Mouse (Mus musculus) C2C12 (cell line): Measurements from ENCODE around the gene Oxld1. TPM values are rescaled to one million over a fixed set of nuclear protein-coding genes. Genes with fewer than 3 reads are reported as not detected.
A peak's percentile ranks its signal among the peaks of the same experiment; 100 is the strongest.

Experiments used
- H3K27me3 ChIP-seq: one replicate; pipeline ENCODE4 v1.6.1; 2011; ENCODE audit not compliant: control insufficient read depth, insufficient read depth, insufficient read length
- H3K36me3 ChIP-seq: one replicate; pipeline ENCODE4 v1.6.1; 2011; ENCODE audit not compliant: control insufficient read depth, insufficient read depth
- H3K4me3 ChIP-seq: one replicate; pipeline ENCODE4 v1.5.1; 2011; ENCODE audit warnings: mild to moderate bottlenecking, control low read depth; ENCODE audit not compliant: poor library complexity, insufficient read depth, severe bottlenecking
- H3K79me2 ChIP-seq: one replicate; pipeline ENCODE4 v1.6.1; 2011; ENCODE audit not compliant: control insufficient read depth, insufficient read depth
- H3K79me3 ChIP-seq: one replicate; pipeline ENCODE4 v1.6.1; 2011; ENCODE audit warnings: low read depth, control low read depth
- H3ac ChIP-seq: one replicate; pipeline ENCODE3; 2011; ENCODE audit warnings: low read depth; ENCODE audit not compliant: control insufficient read depth, insufficient read length
- CEBPB ChIP-seq: IDR thresholded peaks from one replicate; pipeline ENCODE4 v1.6.1; 2011; ENCODE audit warnings: low read depth, mild to moderate bottlenecking, control low read depth, moderate library complexity
- CTCF ChIP-seq: IDR thresholded peaks from one replicate; pipeline ENCODE4 v1.5.1; 2011; ENCODE audit not compliant: control insufficient read depth, insufficient read depth, insufficient read length
- FOSL1 ChIP-seq: IDR thresholded peaks from one replicate; pipeline ENCODE4 v1.8.0; 2011; ENCODE audit warnings: mild to moderate bottlenecking, low read length; ENCODE audit not compliant: poor library complexity, insufficient read depth, severe bottlenecking
- MAX ChIP-seq: IDR thresholded peaks from one replicate; pipeline ENCODE4 v1.6.1; 2011; ENCODE audit warnings: mild to moderate bottlenecking, control low read depth
- MYOD1 ChIP-seq: IDR thresholded peaks from one replicate; pipeline ENCODE4 v1.6.1; 2011; ENCODE audit warnings: low read depth; ENCODE audit not compliant: control insufficient read depth, insufficient read length
- MYOG ChIP-seq: IDR thresholded peaks from one replicate; pipeline ENCODE4 v1.6.1; 2011; ENCODE audit not compliant: control insufficient read depth, insufficient read length; ENCODE audit errors: extremely low read depth
- USF1 ChIP-seq: IDR thresholded peaks from one replicate; pipeline ENCODE4 v1.6.1; 2011; ENCODE audit warnings: low read depth, mild to moderate bottlenecking, control low read depth, moderate library complexity
- polyA plus RNA-seq: library from polyadenylated mRNA; unstranded; fragments of >200 nt; fragmentation: generic; extraction: Trizol; gene quantifications from one replicate; pipeline ENCODE4 v1.2.1, GENCODE M21; 2012; ENCODE audit warnings: missing spikeins

Oxld1 gene
- polyA plus RNA-seq, 1 experiment: 7.5 TPM

DNA sequence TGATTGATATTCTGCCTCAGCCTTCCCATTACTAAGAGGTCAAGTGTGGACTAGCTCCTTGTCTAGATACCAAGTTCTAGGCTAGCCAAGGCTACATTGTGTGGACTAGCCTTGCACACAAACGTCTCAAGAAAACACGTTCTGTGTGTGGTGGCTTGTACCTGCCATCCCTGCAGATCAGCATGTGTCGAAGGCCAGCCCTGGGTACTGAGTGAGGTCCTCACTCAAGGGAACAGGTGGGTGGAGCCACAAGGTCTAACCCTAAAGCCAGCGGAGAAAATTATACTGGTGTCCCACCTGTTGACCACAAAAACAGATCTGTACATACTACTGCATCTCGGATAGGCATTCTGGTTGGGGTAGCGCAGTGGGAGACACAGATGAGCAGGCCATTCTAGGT, 42.0 kb upstream of the Oxld1 start:
- no peak for TF ChIP-seq CEBPB
- no peak for TF ChIP-seq MYOG
- no peak for TF ChIP-seq FOSL1
- no peak for TF ChIP-seq USF1
- TF ChIP-seq CTCF: no peak
- TF ChIP-seq MYOD1: no peak
- TF ChIP-seq MAX: no peak
- peaks cover 38% of the 10 kb centered on the region for H3K36me3 ChIP-seq

GRCm38 (mm10) chr11:120498891-120499290, 41.0 kb upstream of the Oxld1 start:
- H3K36me3 ChIP-seq: peaks cover 47% of the 10 kb centered on the region
- no peak overlapping the region for H3K4me3 ChIP-seq
- TF ChIP-seq MYOG (no peak), CEBPB (no peak), MAX (no peak), USF1 (no peak), MYOD1 (no peak), CTCF (no peak), FOSL1 (no peak)
- peaks cover 2% of the 10 kb centered on the region for H3K79me3 ChIP-seq
- no peaks in the 10 kb centered on the region for H3K27me3 ChIP-seq
- no peak overlapping the region for H3ac ChIP-seq
- H3K79me2 ChIP-seq: peaks cover 6% of the 10 kb centered on the region

More for the DNA sequence above, 42.0 kb upstream of the Oxld1 start:
- Histone ChIP-seq H3K79me2 (no peaks in the 10 kb centered on the region), H3K4me3 (no peak overlapping the region), H3ac (no peak overlapping the region), H3K27me3 (no peaks in the 10 kb centered on the region), H3K79me3 (no peaks in the 10 kb centered on the region)

DNA sequence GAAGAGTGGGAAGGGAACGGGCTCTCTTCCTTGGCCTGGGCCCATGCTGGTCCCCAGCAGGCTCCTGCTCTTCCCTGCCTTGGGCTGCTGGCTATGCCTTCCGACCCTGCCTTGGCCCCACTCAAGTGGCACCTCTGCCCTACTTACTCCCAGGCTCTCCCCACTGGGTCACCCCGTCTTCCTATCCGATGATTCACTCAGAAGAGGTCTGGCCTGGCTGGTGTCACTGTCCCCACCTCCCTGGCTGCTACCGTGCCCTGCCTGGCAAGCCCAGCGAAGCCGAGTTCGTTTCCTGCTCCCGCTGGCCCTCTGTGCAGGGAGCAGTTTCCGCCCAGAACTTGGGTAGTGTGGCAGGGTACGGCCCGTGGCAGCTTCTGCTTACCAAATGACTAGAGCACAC, 40.4 kb upstream of the Oxld1 start:
- Histone ChIP-seq H3K27me3 (no peaks in the 10 kb centered on the region), H3K79me3 (peaks cover 3% of the 10 kb centered on the region), H3K79me2 (peaks cover 13% of the 10 kb centered on the region), H3K4me3 (no peak overlapping the region), H3K36me3 (peaks cover 52% of the 10 kb centered on the region), H3ac (no peak overlapping the region)
- no peak for TF ChIP-seq MYOG
- TF ChIP-seq CEBPB: no peak
- no peak for TF ChIP-seq CTCF
- TF ChIP-seq USF1: no peak
- TF ChIP-seq MYOD1: no peak
- TF ChIP-seq FOSL1: no peak
- no peak for TF ChIP-seq MAX

- peaks cover 21% of the 10 kb centered on the region for H3K79me2 ChIP-seq
- H3K36me3 ChIP-seq: peaks cover 52% of the 10 kb centered on the region
- no peak for TF ChIP-seq CTCF
- no peak for TF ChIP-seq MAX
- no peak for TF ChIP-seq FOSL1
- no peak for TF ChIP-seq CEBPB
- no peak for TF ChIP-seq MYOD1
- TF ChIP-seq MYOG: no peak
- H3K79me3 ChIP-seq: peaks cover 10% of the 10 kb centered on the region
- H3K4me3 ChIP-seq: no peak overlapping the region
- no peak overlapping the region for H3ac ChIP-seq
- H3K27me3 ChIP-seq: no peaks in the 10 kb centered on the region
Measured at GRCm38 (mm10) chr11:120497436-120497835, 39.6 kb upstream of the Oxld1 start.

DNA sequence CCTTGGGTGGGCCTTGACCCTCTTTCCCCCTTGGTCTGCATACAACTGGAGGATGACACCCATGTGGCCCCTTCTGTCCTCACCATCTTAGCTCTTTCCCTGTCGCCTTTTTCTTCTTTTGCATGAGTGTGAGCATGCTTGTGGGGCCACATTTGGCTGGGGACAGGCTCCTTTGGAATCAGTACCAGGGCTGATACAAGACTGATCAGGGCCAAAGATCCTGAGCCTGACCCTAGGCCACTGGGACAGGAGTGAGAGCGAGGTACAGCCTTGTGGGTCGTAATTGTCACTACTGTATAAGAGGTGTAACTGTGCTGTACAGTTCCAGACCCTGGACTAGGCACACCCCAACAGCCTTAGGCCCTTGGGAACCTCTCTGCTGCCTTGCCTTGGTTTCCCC, 36.0 kb upstream of the Oxld1 start:
- peaks cover 14% of the 10 kb centered on the region for H3K79me3 ChIP-seq
- no peak overlapping the region for H3ac ChIP-seq
- no peak overlapping the region for H3K4me3 ChIP-seq
- H3K36me3 ChIP-seq: peaks cover 64% of the 10 kb centered on the region
- no peaks in the 10 kb centered on the region for H3K27me3 ChIP-seq
- TF ChIP-seq CTCF (no peak), CEBPB (no peak), FOSL1 (no peak), MYOG (no peak), USF1 (no peak), MAX (no peak), MYOD1 (no peak)
- peaks cover 31% of the 10 kb centered on the region for H3K79me2 ChIP-seq

- Histone ChIP-seq H3ac (no peak overlapping the region), H3K4me3 (peak overlapping the region; percentile 99), H3K79me2 (peaks cover 31% of the 10 kb centered on the region), H3K36me3 (peaks cover 64% of the 10 kb centered on the region), H3K27me3 (no peaks in the 10 kb centered on the region), H3K79me3 (peaks cover 14% of the 10 kb centered on the region)
- TF ChIP-seq CTCF: no peak
- TF ChIP-seq MAX: no peak
- no peak for TF ChIP-seq MYOG
- TF ChIP-seq FOSL1: no peak
- no peak for TF ChIP-seq USF1
- TF ChIP-seq CEBPB: no peak
- TF ChIP-seq MYOD1: no peak
Measured at GRCm38 (mm10) chr11:120493351-120493750, 35.5 kb upstream of the Oxld1 start.
